Mouse (Mus musculus) spleen, postnatal 4 days (tissue): ENCODE results near the gene Orm2.

Source experiments
- DNase-seq, 2 experiments: peaks; one replicate each; pipeline ENCODE4 v3.0.0; 2022; ENCODE audit warnings: low spot score in 2 of 2

The Orm2 gene

GRCm38 (mm10) chr4:63405051-63405450, 42.8 kb downstream of the Orm2 start:
- peak; percentile 67 to 79 for DNase-seq

GRCm38 (mm10) chr4:63405683-63406082, 43.4 kb downstream of the Orm2 start:
- no peak for DNase-seq

DNA sequence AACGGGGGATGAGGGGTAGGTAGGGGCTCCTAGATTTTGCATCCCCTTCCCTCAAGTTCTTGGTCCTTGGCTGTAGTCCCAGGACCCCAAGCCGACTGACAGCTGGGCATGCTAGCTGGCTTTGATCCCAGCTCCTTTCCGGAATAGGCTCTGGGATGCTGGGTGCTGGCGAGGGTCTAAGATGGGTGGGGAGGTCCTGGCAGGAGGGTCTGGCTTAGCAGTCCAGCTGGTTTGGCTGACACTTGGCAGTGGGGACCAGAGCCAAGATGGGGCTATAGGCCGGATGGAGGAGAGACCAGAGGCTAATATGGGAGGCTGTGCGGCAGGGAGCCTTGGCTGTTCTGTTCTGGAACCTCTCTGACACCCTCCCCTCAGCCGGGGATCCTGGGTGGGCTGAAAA, 46.0 kb downstream of the Orm2 start:
- no peak for DNase-seq

GRCm38 (mm10) chr4:63408649-63409048, 46.4 kb downstream of the Orm2 start:
- DNase-seq = peak; percentile 70 to 86

- DNase-seq = no peak
These were observed 47.2 kb downstream of the Orm2 start for GRCm38 (mm10) chr4:63409317-63409907.

GRCm38 (mm10) chr4:63409908-63410582, 47.8 kb downstream of the Orm2 start:
- DNase-seq = peak; percentile 66 to 81

- DNase-seq = peak; percentile 94 to 96
These were observed 48.3 kb downstream of the Orm2 start for GRCm38 (mm10) chr4:63410583-63410934.

DNA sequence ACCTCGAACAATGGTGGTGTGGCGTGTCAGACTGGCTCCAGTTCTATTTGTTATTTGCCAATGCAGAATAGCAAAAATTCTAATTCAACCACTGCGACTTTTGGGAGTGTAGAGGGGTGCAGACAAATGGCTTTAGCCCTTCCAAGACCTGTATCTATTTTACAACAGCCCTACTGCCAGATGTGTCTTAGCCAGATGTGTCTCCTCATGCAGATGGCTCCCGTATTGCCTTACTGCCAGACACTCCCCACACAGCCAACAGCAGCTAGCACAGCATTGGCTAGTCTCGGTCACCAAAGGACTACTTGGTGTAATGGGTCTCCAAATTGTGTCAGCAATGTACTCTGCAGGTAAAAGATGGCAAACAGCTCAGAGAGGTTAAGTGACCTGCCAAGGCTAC, 49.0 kb downstream of the Orm2 start:
- DNase-seq = no peak

DNA sequence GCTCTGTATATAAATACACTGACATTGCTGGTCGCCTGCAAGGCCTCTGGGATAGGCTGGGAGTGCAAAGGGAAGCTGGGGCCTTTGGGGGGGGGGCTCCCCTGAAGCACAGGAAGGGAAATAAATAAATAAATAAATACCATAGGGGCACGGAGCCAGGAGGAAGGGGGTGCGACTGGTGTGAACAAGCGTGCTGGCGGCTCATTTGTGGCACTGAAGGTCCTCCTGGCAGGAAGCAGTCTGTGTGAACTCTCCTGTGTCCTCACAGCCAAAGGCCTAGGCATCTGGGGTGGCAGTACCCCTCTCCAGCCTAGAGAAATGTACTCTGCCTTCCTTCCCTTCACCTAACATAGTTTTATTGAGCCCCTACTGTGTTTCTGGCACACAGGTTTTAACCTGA, 52.7 kb downstream of the Orm2 start:
- DNase-seq = no peak
